Mouse (Mus musculus): ENCODE results near the gene Rnf141.

Gene Rnf141

DNA sequence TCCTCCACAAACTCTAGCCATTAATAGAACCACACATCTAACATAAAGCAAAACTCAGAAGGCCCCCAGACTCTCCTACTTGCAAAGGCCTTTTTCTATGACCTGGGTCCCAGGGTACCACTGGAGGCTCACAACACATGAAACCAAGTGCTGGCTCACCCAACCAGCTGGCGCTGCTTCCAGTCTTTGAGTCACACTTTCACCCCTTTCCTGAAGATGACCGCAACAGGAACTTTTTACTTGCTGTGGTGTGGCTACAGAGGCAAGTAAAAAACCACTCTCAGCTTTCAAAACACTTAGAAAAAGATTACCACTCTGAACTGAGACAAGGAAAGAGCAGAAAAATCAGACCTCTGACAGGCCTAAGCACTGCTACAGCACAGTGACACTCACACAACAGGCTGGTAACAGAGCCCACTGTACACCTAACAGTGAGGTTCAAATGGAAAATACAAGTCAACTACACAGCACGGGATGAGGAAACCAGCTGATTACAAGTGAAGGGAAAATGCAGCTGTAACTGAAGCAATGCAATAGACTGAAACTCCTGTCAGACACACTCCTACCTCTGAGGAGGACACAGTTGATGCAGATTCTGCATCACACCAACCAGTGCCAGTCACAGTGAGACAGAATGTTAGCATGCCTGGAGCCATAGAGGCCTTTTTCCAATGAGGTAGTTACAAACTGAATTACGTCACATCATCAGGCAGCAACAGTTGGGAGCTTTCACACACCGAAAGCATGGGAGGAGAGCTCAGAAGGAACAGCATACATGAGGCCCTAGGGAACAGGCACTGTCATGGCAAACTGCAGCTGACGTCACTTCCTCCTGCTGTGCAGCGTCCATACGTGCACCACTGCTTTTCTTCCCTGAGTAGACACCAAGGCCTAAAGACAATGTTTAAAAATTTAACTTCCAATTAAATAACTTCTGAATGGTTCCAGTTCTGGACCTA, 20.0 kb downstream of the Rnf141 start:
- no peak for DNase-seq

DNA sequence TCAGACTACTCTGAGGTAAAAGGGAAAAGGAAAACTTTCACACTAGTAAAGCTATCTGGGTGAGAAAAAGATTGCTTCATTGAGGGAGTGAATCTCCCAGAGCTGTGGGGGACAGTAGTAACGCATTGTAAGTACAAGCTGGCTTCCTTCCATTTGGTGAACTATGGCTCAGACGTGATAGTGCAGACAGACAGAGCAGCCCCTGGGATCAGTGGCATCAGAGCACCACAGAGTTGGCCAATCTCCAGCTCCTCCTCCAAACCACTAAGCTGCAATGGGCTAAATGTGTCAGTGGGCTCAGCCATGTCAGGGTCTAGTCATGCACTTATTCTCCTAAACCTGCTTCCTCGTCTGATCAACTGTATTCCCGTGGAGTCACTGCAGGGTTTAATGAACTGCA, 20.7 kb downstream of the Rnf141 start:
- no peak for DNase-seq

DNA sequence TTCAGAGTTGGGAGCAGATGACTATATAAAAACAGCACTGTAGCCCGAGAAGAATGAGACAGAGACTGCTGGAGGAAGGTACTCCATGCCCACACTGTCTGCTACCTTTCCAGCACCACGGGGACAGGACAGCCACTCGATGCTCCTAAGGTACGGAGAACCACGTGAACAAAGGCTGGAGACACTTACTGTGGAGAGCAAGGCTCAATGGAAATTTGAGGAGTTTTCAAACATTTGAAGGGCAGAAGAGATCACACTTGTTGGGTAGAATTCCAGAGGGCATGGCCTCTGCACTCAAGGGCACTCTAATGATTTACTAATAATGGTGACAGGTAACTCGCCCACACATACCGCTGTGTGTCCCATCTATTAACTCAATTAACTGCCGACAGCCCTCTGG, 21.2 kb downstream of the Rnf141 start:
- DNase-seq: no peak

DNA sequence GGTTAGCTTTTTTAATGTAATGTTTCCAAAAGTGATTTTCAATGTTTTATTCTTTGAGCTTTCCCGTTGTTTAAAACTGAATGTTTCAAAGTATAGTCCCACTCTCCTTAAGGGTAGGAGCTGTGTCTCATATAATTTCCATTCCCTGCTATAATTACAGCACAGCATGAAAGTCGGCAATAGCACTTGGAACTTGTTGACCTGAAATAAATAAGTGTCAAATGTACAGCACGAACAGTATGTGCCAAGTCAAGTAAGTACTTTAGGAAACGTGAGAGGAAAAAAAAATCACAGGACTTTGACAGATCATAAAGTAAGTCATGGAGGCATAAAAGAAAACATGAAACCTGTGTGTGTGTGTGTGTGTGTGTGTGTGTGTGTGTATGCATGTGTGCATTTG, 22.2 kb downstream of the Rnf141 start:
- no peak for DNase-seq

DNA sequence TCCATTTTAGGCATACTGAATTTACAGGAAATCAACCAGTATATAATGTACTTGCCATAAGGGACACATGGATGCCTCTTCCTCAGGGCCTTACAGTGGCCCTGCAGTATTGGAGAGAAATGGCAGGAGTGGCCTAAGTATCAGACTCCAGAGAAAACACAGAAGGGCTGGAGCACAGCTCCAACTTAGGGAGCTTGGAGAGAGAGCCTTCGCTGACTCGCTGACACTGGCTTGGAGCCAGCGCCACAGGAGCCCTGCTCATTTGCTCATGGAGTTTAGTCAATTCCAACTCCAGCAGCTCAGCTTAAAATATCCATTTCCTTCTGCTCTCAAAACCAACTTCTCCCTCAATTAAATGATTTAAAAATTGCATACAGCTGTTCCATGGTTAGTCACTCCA, 22.6 kb downstream of the Rnf141 start:
- DNase-seq: no peak

DNA sequence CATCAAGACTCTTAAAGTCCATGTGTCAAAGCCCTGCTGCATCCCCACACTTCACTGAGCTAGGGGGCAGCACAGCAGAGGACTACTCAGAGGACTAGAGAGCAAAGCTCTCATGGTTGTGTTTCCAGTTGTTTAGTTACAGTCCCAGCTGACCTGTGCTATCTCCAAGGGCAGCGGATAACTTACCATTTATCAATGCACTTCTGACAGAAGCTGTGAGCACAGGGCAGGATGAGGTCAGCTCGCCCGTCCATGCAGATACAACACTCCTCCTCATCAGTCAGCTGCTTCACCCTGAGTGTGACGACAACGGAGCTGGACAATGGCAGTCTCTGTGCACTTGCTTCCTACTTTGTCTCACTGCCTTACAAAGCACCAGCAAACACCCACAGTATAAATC, 23.2 kb downstream of the Rnf141 start:
- DNase-seq: no peak

DNA sequence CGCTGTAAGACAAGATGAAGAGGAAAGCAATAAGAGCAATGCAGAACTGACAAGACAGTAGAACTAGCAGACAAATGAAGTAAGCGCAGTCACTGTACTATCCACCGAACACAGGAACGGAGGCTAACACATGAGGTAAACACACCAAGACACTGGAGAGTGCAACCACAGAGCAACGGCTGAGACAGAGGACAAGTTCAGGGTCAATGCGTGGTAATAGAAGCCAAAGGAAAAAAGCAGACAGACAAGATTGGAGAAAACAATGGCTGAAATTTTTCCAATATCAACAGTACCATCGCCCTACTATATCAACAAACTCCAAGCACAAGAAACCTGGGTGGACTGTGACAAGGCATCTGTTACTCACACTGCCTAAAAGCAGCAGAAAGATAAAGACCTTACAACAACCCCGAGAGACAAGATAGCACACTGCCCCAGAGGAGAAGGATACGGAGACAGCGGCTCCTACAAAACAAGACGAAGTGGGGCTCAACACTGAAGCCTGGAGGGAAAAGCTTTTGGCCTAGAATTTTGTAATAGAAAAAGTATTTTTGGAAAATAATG, 25.4 kb downstream of the Rnf141 start:
- no peak for DNase-seq

DNA sequence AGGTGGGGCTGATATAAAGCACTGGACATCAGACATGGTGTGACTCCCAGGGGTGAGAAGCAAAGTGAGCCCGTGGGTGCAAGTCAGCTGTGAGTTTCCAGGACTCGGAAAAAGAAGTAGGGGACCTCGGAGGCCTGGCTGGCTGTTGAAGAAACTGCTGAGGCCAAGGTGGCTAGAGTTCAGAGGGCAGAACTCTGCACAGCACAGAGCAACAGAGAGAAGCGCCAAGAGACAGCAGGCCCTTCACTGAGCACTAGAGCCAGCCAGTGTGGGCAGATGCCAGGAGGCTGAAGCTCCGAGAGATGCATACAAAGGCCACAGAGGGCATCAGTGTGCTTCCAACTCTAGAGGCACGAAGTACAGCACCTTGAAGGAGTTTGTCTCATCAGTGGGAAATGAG, 26.1 kb downstream of the Rnf141 start:
- DNase-seq: no peak

DNA sequence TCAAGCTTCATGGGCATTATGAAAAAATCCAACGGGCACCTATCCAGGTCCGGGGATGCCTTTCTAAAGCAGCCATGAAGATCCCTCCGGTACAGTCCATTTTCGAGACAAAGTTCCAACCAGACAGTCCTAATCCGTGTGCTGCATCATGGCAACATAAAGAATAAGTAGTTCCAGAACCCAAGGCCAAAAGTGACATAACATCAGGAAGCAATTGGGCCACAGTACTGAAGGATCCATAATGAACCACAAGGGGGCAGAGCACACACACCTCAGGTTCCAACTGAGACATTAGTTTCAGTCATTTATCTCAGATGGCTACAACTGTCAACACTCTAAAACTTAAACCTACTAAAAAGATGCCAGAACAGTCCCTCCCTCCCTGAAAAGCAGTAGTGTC, 28.2 kb downstream of the Rnf141 start:
- DNase-seq: peak; percentile 55

DNA sequence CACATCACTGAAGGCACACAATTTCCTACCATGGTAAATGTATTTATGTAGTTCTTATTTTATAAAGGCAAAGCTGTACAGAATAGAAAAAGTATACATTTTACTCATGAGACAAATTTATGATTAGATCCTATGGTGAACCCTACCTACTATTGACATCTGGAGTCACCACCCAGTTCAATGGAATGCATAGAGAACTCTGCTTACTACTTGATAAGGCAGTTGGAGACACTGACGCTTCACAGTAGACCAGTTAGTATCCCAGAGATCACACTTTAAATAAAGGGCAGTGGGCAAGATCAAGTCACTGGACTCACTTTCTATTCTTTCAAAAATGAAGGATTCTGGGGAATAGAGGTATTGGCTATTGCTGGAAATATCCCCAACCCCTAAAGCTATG, 30.3 kb downstream of the Rnf141 start:
- no peak for DNase-seq

DNA sequence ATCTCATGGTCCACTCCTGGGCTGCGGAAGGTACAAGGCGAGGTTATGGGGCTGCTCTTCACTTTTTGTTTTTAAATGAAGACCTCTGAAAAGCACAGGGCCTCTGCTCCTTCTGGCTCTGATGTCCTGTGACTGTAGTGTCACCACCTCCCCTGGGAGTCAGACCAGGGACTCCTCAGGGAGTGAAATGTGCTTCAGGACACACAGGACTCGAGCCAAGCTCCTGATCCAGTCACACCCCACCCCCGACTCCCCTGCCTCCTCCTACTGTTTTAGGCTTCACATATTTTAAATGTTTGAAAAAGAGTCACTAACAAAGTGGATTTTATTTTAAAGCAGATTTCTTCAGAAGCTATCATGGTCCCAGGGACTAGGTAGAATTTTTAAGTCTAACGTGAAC, 32.7 kb downstream of the Rnf141 start:
- no peak for DNase-seq

DNA sequence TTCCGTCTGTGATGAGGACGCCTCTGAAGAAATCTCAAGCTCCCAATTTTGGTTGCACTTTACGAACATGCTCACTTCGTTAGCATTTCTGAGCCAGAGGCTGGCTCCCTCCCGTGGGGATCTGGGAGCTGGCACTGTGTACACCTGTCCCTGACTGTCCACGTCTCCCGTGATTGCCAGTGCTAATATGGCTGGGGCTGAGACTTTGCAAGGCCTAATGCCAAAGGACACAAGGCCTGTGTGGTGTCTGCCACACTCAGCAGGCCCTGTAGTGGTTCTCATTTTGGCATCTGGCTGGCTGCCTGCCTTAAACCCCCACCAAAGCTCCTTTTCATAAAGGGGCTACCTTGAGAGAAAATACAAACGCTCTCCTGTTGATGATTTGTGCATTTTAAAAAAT, 33.3 kb downstream of the Rnf141 start:
- DNase-seq: no peak

DNA sequence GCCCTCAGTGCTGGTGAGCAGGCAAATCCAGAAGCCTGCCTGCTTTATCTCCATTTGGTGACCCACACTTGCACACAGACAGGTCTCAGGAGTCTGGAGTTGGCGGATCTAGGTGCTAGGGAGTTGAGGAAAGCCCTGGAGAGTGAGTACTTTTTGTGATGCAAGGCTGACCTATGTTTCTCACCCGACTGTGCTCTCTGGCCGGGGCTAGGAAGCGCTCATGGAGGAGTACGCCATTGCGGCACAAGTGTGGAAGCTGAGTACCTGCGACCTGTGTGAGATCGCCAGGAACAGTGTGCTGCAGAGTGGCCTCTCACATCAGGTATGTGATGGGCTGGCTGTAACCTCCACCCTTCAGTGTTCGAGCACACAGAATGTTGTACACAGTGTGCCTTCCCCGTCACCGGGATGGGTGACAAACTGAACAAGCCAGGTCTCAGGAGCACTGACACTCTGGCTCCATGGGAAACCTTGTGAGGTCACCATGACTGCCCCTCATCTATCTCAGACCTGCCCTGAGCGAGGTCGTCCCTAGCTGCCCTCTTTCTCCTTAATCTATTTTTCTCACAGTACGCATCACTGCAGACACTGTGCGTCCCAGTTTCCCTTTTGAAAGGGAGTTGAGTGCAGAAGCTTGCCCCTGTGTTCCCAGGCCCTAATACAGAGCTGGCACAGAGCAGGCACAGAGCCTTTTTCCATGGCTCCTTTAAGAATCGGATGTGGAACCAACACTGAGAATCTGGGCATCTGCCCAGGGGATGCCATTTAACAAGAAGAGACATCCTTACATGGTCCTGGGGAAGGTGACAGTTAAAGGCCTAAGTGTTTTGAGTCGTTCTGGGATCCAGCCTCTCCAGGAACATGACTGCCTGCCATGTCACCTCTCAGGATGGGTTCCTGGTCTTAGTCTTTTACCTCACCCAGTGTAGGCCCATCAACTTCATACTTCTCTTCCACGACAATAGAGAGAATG, 34.4 kb downstream of the Rnf141 start:
- DNase-seq: no peak

DNA sequence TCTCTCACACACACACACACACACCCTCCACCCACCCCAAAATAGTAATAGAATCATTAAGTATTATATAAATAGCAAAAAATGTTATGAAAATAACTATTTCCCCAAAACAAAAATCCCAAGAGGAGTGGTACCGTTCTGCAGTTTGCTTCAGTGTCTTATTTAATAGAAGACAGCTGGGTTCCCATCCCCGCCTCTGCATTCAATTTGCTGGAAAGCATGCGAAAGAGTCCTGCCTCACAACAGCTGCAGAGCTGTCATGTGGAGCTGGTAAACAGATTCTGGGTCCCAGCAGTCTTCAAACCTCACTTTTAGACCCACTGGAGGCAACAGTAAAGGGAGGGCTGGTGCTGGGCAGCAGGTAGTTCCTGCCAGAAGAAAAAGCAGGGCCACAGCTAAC, 35.3 kb downstream of the Rnf141 start:
- no peak for DNase-seq

DNA sequence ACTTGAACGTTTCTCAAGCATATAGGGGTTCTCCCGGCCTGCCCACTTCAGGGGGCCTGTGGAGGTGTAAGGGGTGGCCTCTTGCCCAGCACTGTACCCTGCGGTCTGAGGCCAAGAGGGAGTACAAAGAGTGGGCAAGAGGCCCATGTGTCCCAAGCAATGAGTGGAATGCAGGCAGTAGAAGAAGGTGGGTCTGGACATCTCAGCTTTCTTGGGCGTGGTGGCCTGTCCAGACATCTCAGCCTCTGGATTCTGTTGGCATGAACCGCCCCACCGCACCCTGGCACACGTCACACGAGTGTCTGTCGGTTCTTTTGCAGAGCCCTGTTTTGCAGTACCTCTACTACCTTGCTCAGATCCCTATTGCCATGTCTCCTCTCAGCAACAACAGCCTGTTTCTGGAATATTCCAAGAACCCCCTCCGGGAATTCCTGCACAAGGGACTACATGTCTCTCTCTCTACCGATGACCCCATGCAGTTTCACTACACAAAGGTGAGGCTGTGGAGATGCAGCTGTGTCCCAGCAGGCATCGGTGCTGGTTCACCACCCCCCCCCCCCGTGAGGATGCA, 36.7 kb downstream of the Rnf141 start:
- no peak for DNase-seq

DNA sequence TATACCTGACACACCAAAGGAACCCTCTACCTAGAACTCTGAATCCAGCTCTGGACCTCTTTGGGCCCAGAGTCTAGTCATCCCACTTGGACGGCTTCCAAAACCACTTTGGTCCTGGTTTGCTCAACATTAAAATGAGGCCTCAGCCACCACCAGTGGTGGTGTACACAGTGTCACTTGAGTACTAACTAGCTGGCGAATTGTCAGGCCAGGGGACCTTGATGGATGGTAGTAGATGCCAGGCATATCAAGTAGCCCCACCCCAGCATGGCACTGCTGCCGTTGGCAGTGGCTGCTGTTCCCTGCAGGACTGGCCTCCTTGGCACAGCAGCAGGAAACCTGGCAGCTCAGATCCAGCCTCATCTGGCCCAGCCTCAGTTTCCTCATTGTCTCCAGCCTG, 40.0 kb downstream of the Rnf141 start:
- DNase-seq: no peak

DNA sequence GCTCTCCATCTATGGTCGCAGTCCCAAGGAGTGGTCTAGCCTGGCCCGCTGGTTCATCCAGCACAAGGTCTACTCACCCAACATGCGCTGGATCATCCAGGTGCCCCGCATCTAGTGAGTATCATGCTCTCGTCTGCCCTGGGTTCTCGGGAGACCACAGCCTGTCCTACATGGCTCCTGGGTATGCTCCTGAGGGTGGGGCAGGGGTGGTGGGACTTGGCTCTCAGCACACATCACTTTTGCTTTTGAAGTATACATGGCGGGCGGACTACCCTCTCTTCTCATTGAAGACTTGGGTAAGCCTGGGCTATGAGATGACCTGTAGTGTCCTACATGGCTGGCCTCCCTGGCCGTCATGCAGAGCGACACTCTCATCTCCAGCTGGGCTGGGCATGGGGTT, 41.1 kb downstream of the Rnf141 start:
- DNase-seq: no peak

DNA sequence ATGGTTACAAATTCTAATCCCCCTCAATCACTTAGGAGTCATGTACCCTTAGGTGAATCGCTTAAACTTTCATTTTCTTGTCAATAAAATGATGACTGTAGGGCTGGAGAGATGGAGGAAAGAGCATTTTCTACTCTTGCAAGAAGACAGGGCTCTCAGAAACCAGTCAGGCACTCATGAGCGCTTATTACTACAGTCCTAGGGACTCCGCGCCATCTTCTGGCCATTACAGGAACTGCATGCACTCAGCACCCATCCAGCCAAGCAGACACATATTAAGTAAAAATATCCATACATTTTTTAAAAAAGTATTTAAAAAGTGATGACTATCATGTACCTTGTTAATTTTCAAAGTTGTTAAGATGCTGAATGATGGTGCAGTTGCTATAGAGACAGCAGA, 43.2 kb downstream of the Rnf141 start:
- peak; percentile 73 for DNase-seq

DNA sequence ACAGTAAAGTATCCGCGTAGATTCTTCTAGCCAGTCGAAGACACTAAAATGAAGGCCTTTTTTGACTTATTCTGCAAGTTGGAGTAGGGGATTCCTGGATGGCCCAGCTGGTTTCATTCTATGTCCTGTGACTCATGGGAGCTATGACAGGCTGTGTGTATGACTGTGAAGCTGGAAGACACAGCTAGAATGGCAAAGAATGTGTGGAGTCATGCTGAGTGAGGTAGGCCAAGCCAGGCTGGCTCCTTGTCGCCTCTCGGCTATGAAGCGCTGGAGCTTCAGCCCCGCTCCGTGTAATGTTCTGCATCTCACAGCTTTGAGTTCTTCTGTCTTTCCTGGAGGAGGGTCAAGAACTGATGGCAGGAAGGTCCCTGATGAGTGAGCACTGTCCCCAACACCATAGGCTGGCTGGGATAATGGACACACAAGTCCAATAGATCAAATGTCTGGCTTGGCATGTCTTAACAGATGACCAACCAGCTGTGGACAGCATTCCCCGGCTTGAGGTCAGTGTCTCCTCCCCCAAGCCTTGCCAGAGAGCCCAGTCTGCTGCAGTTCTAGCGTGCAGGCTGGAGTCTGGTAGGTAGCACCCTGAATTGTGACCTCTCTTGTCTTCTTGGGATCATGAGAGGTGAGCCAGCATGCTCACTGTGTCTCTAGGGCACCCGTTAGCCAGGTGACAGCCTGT, 46.4 kb downstream of the Rnf141 start:
- no peak for DNase-seq

DNA sequence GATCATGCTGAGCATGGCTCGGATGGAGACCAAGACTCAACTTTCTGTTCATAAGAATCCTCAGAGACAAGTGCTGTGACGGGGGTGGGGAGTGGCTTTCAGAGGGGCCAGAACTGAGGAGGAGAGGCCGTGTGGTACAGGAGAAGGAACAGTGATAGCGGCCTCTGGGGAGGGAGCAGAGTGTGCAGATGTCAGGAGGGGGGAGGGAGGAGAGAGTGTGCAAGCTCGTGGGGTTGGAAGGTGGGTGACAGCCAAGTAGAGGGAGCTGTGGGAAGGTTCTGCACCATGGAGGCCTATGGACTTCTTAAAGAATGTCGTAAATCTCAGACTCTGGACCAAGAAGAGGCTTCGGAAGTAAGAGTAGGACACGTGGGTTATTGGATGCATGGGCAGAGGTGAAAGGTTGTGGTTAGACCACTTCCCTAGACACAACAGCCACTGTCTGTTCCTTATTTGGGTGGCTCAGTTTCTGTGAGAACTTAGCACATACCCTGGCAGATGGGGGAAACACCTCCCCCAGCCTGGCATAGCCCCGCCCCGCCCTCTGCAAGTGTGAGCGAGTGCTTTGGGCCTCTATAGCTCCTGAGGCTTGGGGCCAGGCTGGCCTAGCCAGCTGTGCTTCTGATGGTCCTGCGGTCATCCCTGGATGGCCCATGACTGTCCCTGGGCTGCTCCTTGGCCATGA, 47.7 kb downstream of the Rnf141 start:
- DNase-seq: peak; percentile 66

DNA sequence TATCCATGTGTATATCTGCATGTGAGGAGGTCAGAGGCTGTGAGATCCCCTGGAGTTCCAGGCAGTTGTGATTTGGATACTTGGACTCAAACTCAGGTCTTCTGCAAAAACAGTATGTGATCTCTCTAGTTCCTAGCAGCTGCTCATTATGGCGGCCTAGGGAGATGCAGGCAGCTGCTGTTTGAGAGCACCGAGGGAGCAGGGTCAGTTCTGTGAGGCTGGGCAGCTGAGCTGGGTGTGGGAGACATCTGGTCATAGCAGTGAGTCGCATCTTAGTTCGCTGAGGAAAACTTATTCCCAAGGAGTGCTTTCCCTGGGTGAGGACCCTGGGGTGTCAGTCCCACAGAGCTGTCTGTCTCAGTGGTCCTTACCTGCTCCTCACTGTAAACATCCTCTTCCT, 49.5 kb downstream of the Rnf141 start:
- no peak for DNase-seq

DNA sequence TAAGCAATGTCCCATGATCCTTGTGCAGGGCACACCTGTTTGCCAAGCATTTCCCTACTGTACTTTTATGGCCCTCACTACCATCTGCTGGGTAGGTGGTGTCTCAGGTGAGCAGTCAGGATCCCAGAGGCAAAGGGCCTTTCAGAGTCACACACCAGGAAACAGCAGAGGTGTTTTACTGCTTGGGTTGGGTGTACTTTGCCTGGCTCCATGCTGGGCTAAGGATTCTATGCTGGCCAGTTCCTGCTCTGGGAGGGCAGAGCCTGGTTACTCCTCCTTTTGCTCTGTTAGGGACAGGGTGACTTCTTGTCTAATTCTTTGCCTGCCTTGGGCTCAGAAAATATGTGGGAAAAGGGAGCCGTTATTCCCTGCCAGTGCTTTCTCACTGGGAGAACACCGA, 51.4 kb downstream of the Rnf141 start:
- no peak for DNase-seq

Measured in thymus, postnatal 25 days (tissue).